Mouse (Mus musculus): ENCODE data around the gene Pdlim5. TPM values are rescaled to one million over a fixed set of nuclear protein-coding genes. Genes with fewer than 3 reads are reported as not detected.
"Not testable (repeated sequence)": the region's sequence is repeated elsewhere in the genome, so short reads cannot be mapped to it uniquely, and the experiment has no call there.

Pdlim5 gene
- polyA plus RNA-seq (2015; fragmentation: Nextera tagmentation; extraction: Ambion mirVana) = 9.8 and 10.8 TPM in 2 replicates

DNA sequence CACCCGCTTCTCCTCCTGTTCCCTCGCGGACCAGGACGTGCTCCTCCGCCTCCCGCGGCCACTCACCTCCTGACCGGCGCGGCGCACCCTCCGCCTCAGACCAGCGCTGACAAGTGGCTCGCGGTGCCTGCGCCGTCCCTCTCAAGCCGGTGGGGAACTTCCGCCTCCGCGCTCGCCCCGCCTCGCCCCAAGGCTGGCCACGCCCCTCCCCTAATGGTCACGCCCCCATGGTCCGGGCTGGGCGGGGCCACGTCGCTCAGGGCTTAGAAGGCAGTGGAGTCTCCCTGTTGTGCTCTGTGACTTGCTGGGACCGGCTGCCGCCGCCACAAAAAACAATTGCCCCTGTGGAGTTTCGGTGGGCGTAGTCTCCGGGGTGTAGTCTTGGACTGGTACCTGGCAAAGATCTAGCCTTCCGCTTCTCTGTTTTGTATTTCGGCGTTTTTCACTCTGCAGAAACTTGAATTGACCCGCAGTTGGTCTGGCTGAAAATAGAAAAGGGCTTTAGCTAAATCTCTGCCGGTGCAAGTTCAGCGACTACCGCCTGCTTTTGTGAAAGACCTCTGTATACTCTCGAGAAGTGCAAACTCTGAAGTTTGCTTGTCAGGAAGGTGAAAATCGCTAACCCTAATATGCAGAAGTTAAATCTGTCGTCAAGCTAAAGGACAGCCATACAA is at the start of gene Pdlim5:
Pdlim5 (minus strand) TSS at position 177 of the 674 bp plus-strand sequence.
- peak within 1 kb of the TSS; percentile 55 for H3K9ac ChIP-seq (replicated peaks)
- H3K4me1 ChIP-seq = peaks cover 17% of the 10 kb centered on the region
- H3K36me3 ChIP-seq = no peaks in the 10 kb centered on the region
- ATAC-seq (replicated peaks) = peak; percentile 99
- no peaks in the 10 kb centered on the region for H3K27me3 ChIP-seq
- under 1% methylated on average over 43 of the region's 46 CpGs for WGBS
- H3K27ac ChIP-seq (replicated peaks) = peak within 1 kb of the TSS; percentile 15; the same call in 1 of the 2 replicates
- H3K9me3 ChIP-seq = no peaks in the 10 kb centered on the region
- peak within 1 kb of the TSS; percentile 91 for H3K4me3 ChIP-seq
- H3K4me2 ChIP-seq (replicated peaks) = peak within 1 kb of the TSS; percentile 62

DNA sequence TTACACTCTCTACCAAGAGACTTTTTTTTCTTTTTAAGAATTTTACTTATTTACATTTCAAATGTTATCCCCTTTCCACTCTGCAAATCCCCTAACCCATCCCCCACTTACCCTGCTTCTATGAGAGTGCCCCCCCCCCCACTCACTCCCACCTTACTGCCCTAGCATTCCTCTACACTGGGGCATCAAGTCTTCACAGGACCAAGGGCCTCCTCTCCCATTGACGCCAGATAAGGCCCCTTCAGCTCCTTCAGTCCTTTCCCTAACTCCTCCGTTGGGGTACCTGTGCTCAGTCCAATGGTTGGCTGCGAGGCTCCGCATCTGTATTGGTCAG is 48.2 kb upstream of the Pdlim5 start:
- Histone ChIP-seq H3K36me3 (no peaks in the 10 kb centered on the region), H3K4me1 (0 out of 2 replicates have a peak, but pooled peaks cover 7% of the 10 kb centered on the region), H3K4me2 (replicated peaks) (no peak overlapping the region), H3K27ac (replicated peaks) (no peak overlapping the region), H3K9ac (replicated peaks) (no peak overlapping the region), H3K27me3 (no peaks in the 10 kb centered on the region), H3K4me3 (no peak overlapping the region), H3K9me3 (no peaks in the 10 kb centered on the region)
- no peak for ATAC-seq (replicated peaks)
- WGBS = 38% methylated on average over 4 of the region's 4 CpGs

DNA sequence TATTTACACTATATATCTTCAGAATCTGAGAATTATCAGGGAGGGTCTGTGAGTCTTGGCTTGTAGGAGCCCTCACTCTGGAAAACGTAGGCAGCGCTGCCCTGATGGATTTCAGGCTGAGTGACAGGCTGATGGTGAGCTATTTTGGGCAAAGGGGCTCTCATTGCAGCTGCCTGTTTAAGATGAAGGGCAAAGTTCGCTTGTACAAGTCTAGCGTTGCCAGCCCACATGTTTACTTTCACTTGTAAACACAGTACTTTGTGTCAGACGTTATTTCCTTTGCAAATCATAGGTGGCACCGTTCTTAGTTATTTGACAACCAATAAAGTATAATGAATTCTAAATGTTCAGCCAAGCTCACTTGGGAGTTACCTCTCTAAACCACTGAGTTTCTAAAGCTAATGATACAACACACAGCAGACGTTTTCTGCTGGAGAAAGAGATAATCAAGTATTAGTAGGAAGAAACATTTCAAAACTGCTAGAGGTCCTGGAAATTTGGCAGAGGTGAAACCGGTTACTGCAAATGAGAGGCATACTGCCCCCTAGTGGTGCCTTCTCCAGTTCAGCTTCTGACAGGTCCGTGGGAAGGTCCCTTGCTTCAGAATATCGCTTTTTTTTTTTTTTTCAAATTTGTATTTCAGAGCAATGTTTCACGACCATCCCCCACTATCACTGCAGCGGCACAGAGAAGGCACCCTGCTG is 47.7 kb upstream of the Pdlim5 start:
- WGBS = 15% methylated on average over 12 of the region's 12 CpGs
- no peak overlapping the region for H3K4me3 ChIP-seq
- no peak overlapping the region for H3K4me2 ChIP-seq (replicated peaks)

DNA sequence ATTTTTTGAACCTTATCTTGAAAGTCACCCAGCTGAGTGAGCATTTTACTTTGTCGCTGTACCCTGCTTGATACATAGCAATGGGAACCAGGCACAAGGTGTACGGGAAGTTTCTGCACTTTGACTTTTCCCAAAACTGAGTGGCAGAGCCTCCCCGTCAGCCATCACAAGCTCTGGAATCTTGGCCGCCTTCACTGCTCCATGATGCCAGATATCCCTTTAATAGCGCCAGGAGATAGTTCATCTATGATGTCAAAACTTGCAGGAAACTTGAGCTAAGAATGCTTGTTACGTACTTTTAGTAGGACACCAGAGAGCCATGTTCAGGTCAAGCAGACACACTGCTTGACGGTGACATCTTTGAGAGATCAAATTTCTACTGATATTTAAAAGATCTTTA is 46.7 kb upstream of the Pdlim5 start:
- Histone ChIP-seq H3K27me3 (no peaks in the 10 kb centered on the region), H3K9me3 (no peaks in the 10 kb centered on the region), H3K27ac (replicated peaks) (no peak overlapping the region), H3K36me3 (no peaks in the 10 kb centered on the region), H3K9ac (replicated peaks) (no peak overlapping the region), H3K4me2 (replicated peaks) (no peak overlapping the region), H3K4me3 (no peak overlapping the region), H3K4me1 (0 out of 2 replicates have a peak, but pooled peaks cover 7% of the 10 kb centered on the region)
- ATAC-seq (replicated peaks) = no peak
- whole genome bisulfite sequencing = 93% methylated on average over 7 of the region's 7 CpGs

More for the DNA sequence above, 47.7 kb upstream of the Pdlim5 start:
- no peaks in the 10 kb centered on the region for H3K27me3 ChIP-seq
- 0 out of 2 replicates have a peak, but pooled peaks have one; percentile 51 for ATAC-seq (replicated peaks)
- H3K27ac ChIP-seq (replicated peaks) = no peak overlapping the region
- no peaks in the 10 kb centered on the region for H3K36me3 ChIP-seq
- H3K9me3 ChIP-seq = no peaks in the 10 kb centered on the region
- no peak overlapping the region for H3K9ac ChIP-seq (replicated peaks)
- H3K4me1 ChIP-seq = 0 out of 2 replicates have a peak, but pooled peaks cover 7% of the 10 kb centered on the region

DNA sequence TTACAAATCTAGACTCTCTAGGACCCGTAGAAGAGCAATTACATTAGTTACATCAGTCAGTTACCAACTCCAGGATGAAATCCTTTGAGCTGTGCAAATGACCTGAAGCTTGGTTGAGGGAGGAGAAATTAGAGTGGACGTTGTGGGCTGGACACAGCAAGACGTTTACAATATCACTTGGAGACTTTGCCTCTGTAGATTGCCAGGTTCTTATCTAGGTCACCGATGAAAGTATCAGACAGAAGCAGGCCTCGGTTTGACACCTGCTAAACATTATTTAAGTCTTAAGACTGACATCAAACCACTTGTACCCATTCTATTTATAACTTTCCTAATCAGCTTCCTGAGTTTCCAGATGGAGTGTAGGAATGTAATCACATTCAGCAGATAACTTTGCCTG is 45.6 kb upstream of the Pdlim5 start:
- 0 out of 2 replicates have a peak, but pooled peaks cover 7% of the 10 kb centered on the region for H3K4me1 ChIP-seq
- no peak overlapping the region for H3K27ac ChIP-seq (replicated peaks)
- H3K4me3 ChIP-seq = no peak overlapping the region
- no peak for ATAC-seq (replicated peaks)
- H3K27me3 ChIP-seq = no peaks in the 10 kb centered on the region
- 75% methylated on average over 5 of the region's 5 CpGs for WGBS
- no peak overlapping the region for H3K9ac ChIP-seq (replicated peaks)
- no peaks in the 10 kb centered on the region for H3K36me3 ChIP-seq
- H3K4me2 ChIP-seq (replicated peaks) = no peak overlapping the region
- H3K9me3 ChIP-seq = no peaks in the 10 kb centered on the region

DNA sequence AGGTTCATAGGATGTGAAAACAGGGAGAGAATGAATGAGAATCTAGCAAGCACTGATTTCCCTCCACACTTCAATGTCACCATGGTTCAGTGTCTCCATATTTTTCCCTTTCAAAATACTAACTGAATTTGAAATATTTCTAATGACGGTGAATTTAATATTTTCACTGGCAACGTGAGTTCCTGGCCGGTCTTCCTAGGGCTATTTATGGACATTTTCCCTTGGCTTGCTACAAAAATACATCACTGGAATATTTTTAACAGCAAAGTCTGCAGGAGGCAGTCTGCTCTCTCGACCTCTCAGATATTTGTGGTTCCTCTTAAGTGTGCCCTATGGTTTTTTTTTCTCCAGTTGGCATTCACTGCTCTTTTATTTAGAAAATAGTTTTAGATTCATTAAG is 44.7 kb upstream of the Pdlim5 start:
- H3K27ac ChIP-seq (replicated peaks) = no peak overlapping the region
- H3K9me3 ChIP-seq = no peaks in the 10 kb centered on the region
- no peak for ATAC-seq (replicated peaks)
- no peaks in the 10 kb centered on the region for H3K27me3 ChIP-seq
- H3K4me3 ChIP-seq = no peak overlapping the region
- 83% methylated on average over 4 of the region's 4 CpGs for WGBS
- H3K36me3 ChIP-seq = no peaks in the 10 kb centered on the region
- H3K4me2 ChIP-seq (replicated peaks) = no peak overlapping the region
- no peak overlapping the region for H3K9ac ChIP-seq (replicated peaks)
- 0 out of 2 replicates have a peak, but pooled peaks cover 7% of the 10 kb centered on the region for H3K4me1 ChIP-seq

DNA sequence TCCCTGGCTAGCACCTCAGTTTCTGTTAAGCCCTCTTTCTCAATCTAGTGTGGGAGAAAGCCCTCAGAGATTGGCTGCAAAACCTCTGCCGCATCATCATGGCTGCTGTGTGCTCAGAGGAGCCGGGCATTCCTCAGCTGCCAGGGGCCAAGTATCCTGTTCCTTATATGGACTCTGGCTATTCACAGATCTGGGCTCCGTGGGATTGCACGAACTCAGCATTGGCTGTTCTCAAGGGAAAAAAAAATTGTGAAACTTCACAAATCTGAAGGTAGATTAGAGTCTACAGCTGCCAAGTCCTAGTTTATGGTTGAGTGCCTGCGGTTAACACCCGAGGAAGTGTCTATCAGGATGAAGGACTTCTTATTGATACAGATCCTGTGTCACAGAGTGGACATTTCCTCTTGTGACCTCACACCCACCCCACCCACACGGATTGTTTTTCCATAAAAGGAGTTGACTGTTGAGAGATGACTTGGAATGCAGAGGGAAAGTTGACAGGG is 44.1 kb upstream of the Pdlim5 start:
- Histone ChIP-seq H3K36me3 (no peaks in the 10 kb centered on the region), H3K9ac (replicated peaks) (no peak overlapping the region), H3K4me1 (0 out of 2 replicates have a peak, but pooled peaks cover 7% of the 10 kb centered on the region), H3K27me3 (no peaks in the 10 kb centered on the region), H3K4me2 (replicated peaks) (no peak overlapping the region), H3K4me3 (no peak overlapping the region), H3K27ac (replicated peaks) (no peak overlapping the region), H3K9me3 (no peaks in the 10 kb centered on the region)
- no peak for ATAC-seq (replicated peaks)
- WGBS = 64% methylated on average over 7 of the region's 7 CpGs

DNA sequence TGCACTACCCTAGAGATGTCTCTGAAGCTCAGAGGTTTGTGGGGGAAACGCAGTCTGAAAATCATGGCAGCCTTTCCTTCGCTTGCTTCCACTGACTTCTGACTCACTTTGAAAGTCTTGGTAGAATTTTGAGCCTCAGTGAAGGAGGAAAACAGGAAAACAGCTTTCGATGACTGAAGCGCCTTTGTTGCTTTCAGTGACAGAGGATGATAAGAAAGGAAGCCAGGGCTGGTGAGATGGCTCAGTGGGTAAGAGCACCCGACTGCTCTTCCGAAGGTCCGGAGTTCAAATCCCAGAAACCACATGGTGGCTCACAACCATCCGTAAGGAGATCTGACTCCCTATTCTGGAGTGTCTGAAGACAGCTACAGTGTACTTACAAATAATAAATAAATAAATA is 43.1 kb upstream of the Pdlim5 start:
- H3K27me3 ChIP-seq; H3K27ac ChIP-seq (replicated peaks); H3K9ac ChIP-seq (replicated peaks); H3K4me3 ChIP-seq; H3K4me2 ChIP-seq (replicated peaks); H3K4me1 ChIP-seq; H3K36me3 ChIP-seq; H3K9me3 ChIP-seq; ATAC-seq (replicated peaks): not testable (repeated sequence)
- WGBS = 93% methylated on average over 8 of the region's 8 CpGs

DNA sequence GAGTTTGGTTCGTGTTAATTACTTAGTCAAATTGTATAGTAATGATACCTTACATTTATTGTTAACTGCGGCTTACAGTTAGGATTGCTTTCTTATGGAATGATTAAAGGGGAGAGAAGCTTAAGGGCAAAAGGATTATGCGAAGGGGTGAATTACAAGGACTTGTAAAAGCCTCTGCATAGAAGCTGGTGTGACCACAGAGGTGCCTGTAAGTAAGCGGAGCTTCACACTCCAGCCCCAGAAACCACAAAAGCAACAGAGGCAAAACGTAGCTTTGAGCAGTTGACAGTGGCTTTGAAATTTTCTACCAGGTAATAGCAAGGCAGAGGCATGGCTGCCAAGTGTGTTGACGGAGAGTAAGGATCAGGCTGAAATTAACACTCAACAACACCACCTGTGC is 41.3 kb upstream of the Pdlim5 start:
- H3K36me3 ChIP-seq = no peaks in the 10 kb centered on the region
- H3K27ac ChIP-seq (replicated peaks) = no peak overlapping the region
- H3K4me3 ChIP-seq = no peak overlapping the region
- H3K4me2 ChIP-seq (replicated peaks) = no peak overlapping the region
- no peak for ATAC-seq (replicated peaks)
- 33% methylated on average over 6 of the region's 6 CpGs for WGBS
- H3K9ac ChIP-seq (replicated peaks) = no peak overlapping the region
- no peaks in the 10 kb centered on the region for H3K9me3 ChIP-seq
- no peaks in the 10 kb centered on the region for H3K27me3 ChIP-seq
- H3K4me1 ChIP-seq = no peaks in the 10 kb centered on the region

DNA sequence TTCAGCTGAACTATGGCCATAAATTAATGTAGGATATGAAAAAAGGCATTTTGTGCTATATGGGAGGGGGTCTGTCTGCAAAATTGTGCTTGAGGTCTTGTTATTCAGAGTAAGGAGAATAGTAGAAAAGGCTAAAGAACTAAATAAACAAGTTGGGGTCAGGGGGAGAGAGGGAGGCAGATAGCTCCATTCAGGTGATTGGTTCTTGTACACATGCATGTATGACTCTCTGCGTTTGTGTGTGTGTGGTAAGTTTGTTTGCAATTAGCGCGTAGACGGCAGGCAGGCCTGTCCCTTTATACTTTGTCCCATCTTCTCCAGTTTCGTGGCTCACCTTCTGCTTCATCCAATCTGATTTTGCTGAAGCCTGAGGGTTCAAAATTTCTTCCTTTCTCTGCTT is 40.7 kb upstream of the Pdlim5 start:
- ATAC-seq (replicated peaks) = no peak
- no peak overlapping the region for H3K4me3 ChIP-seq
- H3K36me3 ChIP-seq = no peaks in the 10 kb centered on the region
- H3K27me3 ChIP-seq = no peaks in the 10 kb centered on the region
- H3K9me3 ChIP-seq = no peaks in the 10 kb centered on the region
- WGBS = 74% methylated on average over 5 of the region's 5 CpGs
- no peak overlapping the region for H3K4me2 ChIP-seq (replicated peaks)
- H3K27ac ChIP-seq (replicated peaks) = no peak overlapping the region
- H3K4me1 ChIP-seq = no peaks in the 10 kb centered on the region
- no peak overlapping the region for H3K9ac ChIP-seq (replicated peaks)

DNA sequence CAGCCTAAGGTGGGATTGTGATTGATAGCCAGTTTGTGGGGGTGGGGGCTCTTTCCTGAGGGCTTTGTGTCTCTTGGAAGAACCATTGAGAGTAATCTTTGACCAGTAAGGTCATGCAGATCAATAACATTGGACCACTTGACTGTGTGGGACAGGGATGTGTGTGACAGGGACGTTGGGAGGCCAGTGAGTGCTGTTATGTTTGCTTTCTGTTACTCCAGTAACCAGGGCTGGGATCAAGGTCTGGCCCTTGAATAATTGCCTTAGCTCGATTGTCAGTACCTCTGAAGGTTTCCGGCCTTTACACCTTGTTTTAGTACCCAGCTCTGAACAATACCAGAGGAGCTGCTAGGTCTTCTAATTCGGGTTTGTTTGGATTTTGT is 39.3 kb upstream of the Pdlim5 start:
- Histone ChIP-seq H3K9ac (replicated peaks) (no peak overlapping the region), H3K27ac (replicated peaks) (no peak overlapping the region), H3K27me3 (no peaks in the 10 kb centered on the region), H3K4me1 (no peaks in the 10 kb centered on the region), H3K36me3 (no peaks in the 10 kb centered on the region), H3K4me3 (no peak overlapping the region), H3K9me3 (no peaks in the 10 kb centered on the region), H3K4me2 (replicated peaks) (no peak overlapping the region)
- no peak for ATAC-seq (replicated peaks)
- 71% methylated on average over 4 of the region's 4 CpGs for WGBS

DNA sequence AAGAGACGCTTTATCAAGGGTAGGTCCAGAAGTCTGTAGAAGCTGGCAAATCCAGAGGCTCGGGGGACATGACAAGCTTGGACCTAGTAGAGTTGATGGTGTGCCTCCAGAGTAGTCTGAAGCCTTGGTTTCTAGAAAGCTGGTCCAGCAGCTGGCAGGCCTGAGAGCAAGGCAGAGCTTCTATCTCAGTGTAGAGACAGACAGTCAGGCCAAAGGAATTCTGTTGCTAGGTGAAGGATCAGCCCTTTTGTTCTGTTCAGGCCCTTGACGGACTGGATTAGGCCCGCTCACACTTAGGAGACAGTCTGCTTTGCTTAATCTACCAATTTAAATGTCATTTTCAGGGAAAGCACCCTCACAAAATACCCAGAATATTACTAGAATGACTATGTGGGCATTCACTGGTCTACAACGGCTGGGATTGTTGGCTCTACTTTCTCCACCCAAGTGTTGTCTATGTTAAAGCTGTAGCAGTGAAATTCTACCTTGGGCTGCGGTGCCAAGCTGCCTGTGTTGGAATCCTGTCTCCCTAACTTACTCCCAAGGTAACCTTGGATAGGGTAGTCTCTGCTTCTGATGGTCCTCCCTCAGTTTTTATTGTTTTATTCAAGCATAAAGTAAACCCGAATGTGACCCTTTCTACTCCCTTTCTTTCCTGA is 38.8 kb upstream of the Pdlim5 start:
- Histone ChIP-seq H3K4me2 (replicated peaks) (no peak overlapping the region), H3K27me3 (no peaks in the 10 kb centered on the region), H3K4me1 (no peaks in the 10 kb centered on the region), H3K9me3 (no peaks in the 10 kb centered on the region), H3K27ac (replicated peaks) (no peak overlapping the region), H3K9ac (replicated peaks) (no peak overlapping the region), H3K36me3 (no peaks in the 10 kb centered on the region), H3K4me3 (no peak overlapping the region)
- 51% methylated on average over 7 of the region's 7 CpGs for WGBS
- no peak for ATAC-seq (replicated peaks)

All from forebrain, embryonic 15.5 days (tissue).